Mouse (Mus musculus) lung, embryonic 14.5 days (tissue): Measurements from ENCODE around the gene Pyroxd2. TPM values are rescaled to one million over a fixed set of nuclear protein-coding genes. Genes with fewer than 3 reads are reported as not detected.
A peak's percentile ranks its signal among the peaks of the same experiment; 100 is the strongest.

Experiments
- ATAC-seq: fragments of 200-750 bp; cut with Nextera tagmentation; 2 replicates; pipeline ENCODE4 v1.8.0; 2017; ENCODE audit warnings: mild to moderate bottlenecking, moderate TSS enrichment, moderate library complexity; ENCODE audit not compliant: insufficient read depth
- DNase-seq: peaks from one replicate; pipeline ENCODE4 v3.0.0-alpha.2; 2015
- H3K27ac ChIP-seq: fragments of 300-500 bp; sonication (generic); 2 replicates; pipeline ENCODE4 v1.5.1; 2014; ENCODE audit warnings: low read depth, mild to moderate bottlenecking, moderate library complexity
- H3K27me3 ChIP-seq: fragments of 300-500 bp; sonication (generic); 2 replicates; pipeline ENCODE4 v1.6.1; 2014; ENCODE audit warnings: low read length, control low read depth; ENCODE audit not compliant: insufficient read depth
- H3K36me3 ChIP-seq: fragments of 300-500 bp; sonication (generic); 2 replicates; pipeline ENCODE4 v1.6.1; 2014; ENCODE audit warnings: control low read depth; ENCODE audit not compliant: insufficient read depth
- H3K4me1 ChIP-seq: fragments of 300-500 bp; sonication (generic); 2 replicates; pipeline ENCODE4 v1.6.1; 2014; ENCODE audit warnings: antibody characterized with exemption, control low read depth; ENCODE audit not compliant: insufficient read depth
- H3K4me2 ChIP-seq: fragments of 300-500 bp; sonication (generic); 2 replicates; pipeline ENCODE4 v1.6.1; 2014; ENCODE audit warnings: mild to moderate bottlenecking
- H3K4me3 ChIP-seq: fragments of 300-500 bp; sonication (generic); 2 replicates; pipeline ENCODE4 v1.5.1; 2014; ENCODE audit warnings: low read depth, low read length
- H3K9ac ChIP-seq: fragments of 300-500 bp; sonication (generic); 2 replicates; pipeline ENCODE4 v1.6.1; 2014
- H3K9me3 ChIP-seq: fragments of 300-500 bp; sonication (generic); 2 replicates; pipeline ENCODE4 v1.6.1; 2016; ENCODE audit warnings: low read depth, low read length, control low read depth
- CTCF ChIP-seq: IDR thresholded peaks from 2 replicates; pipeline ENCODE4 v1.5.1; 2016; ENCODE audit warnings: antibody characterized with exemption, low read depth
- WGBS: fragments of 180-500 bp; shearing (Covaris S2); extraction: QIAGEN DNeasy Blood & Tissue Kit; methylation state at CpG from one replicate; pipeline ENCODE4 v1.1.7; 2014; 5-methylcytosine and 5-hydroxymethylcytosine counted together
- polyA plus RNA-seq: library from polyadenylated mRNA; unstranded; fragments of >200 nt; fragmentation: Nextera tagmentation; extraction: Ambion mirVana; gene quantifications from 2 replicates; pipeline ENCODE4 v1.2.1, GENCODE M21; 2014

The Pyroxd2 gene
- polyA plus RNA-seq, 1 experiment from 2014 or later: 4.2 TPM

- H3K4me3 ChIP-seq: no peak overlapping the region
- peaks cover 15% of the 10 kb centered on the region for H3K4me1 ChIP-seq
- no peak overlapping the region for H3K4me2 ChIP-seq
- H3K27ac ChIP-seq: no peak overlapping the region
- H3K9me3 ChIP-seq: no peaks in the 10 kb centered on the region
- 80% methylated on average over 6 of the region's 6 CpGs for WGBS
- H3K9ac ChIP-seq: no peak overlapping the region
- no peak for ATAC-seq
- TF ChIP-seq CTCF: no peak
- no peaks in the 10 kb centered on the region for H3K27me3 ChIP-seq
- H3K36me3 ChIP-seq: 0 out of 2 replicates have a peak, but pooled peaks cover 3% of the 10 kb centered on the region
- no peak for DNase-seq
These were observed 4.1 kb upstream of the Pyroxd2 start for GRCm38 (mm10) chr19:42756671-42757070.

- DNase-seq (peak; percentile 52), ATAC-seq (no peak)
- no peak overlapping the region for H3K4me2 ChIP-seq
- H3K4me1 ChIP-seq: peaks cover 16% of the 10 kb centered on the region
- no peak overlapping the region for H3K9ac ChIP-seq
- WGBS: 40% methylated on average over 15 of the region's 15 CpGs
- no peak overlapping the region for H3K27ac ChIP-seq
- 0 out of 2 replicates have a peak, but pooled peaks cover 3% of the 10 kb centered on the region for H3K36me3 ChIP-seq
- TF ChIP-seq CTCF: no peak
- no peaks in the 10 kb centered on the region for H3K9me3 ChIP-seq
- no peak overlapping the region for H3K4me3 ChIP-seq
- H3K27me3 ChIP-seq: no peaks in the 10 kb centered on the region
These were observed 2.7 kb upstream of the Pyroxd2 start for GRCm38 (mm10) chr19:42755148-42755870.

GRCm38 (mm10) chr19:42753141-42753917 lies 754 bp upstream of the Pyroxd2 start:
- ATAC-seq (peak; percentile 59), DNase-seq (peak; percentile 95)
- Histone ChIP-seq H3K27me3 (no peaks in the 10 kb centered on the region), H3K36me3 (no peaks in the 10 kb centered on the region), H3K9ac (peak overlapping the region; percentile 78), H3K4me1 (peaks cover 21% of the 10 kb centered on the region), H3K9me3 (no peaks in the 10 kb centered on the region), H3K27ac (peak overlapping the region; percentile 97), H3K4me2 (peak overlapping the region; percentile 86), H3K4me3 (peak overlapping the region; percentile 42)
- TF ChIP-seq CTCF: no peak
- WGBS: 11% methylated on average over 11 of the region's 11 CpGs

GRCm38 (mm10) chr19:42750196-42750595 lies 2.4 kb downstream of the Pyroxd2 start:
- 51% methylated on average over 11 of the region's 11 CpGs for WGBS
- TF ChIP-seq CTCF: no peak
- Histone ChIP-seq H3K27me3 (no peaks in the 10 kb centered on the region), H3K4me2 (no peak overlapping the region), H3K4me3 (no peak overlapping the region), H3K27ac (no peak overlapping the region), H3K9me3 (no peaks in the 10 kb centered on the region), H3K4me1 (peaks cover 17% of the 10 kb centered on the region), H3K36me3 (no peaks in the 10 kb centered on the region), H3K9ac (no peak overlapping the region; the same call in 1 of the 2 replicates)
- ATAC-seq (no peak), DNase-seq (no peak)

- 88% methylated on average over 8 of the region's 8 CpGs for WGBS
- TF ChIP-seq CTCF: no peak
- no peak overlapping the region for H3K9ac ChIP-seq
- no peaks in the 10 kb centered on the region for H3K27me3 ChIP-seq
- no peaks in the 10 kb centered on the region for H3K36me3 ChIP-seq
- H3K4me2 ChIP-seq: no peak overlapping the region
- no peaks in the 10 kb centered on the region for H3K9me3 ChIP-seq
- no peak for DNase-seq
- H3K4me1 ChIP-seq: peaks cover 7% of the 10 kb centered on the region; the same call in 1 of the 2 replicates
- no peak overlapping the region for H3K27ac ChIP-seq
- no peak overlapping the region for H3K4me3 ChIP-seq
- no peak for ATAC-seq
These were observed 5.9 kb downstream of the Pyroxd2 start for GRCm38 (mm10) chr19:42746702-42747101.

- no peak overlapping the region for H3K9ac ChIP-seq
- no peaks in the 10 kb centered on the region for H3K27me3 ChIP-seq
- no peak overlapping the region for H3K4me2 ChIP-seq
- WGBS: 63% methylated on average over 4 of the region's 4 CpGs
- H3K4me3 ChIP-seq: no peak overlapping the region
- DNase-seq: no peak
- H3K9me3 ChIP-seq: no peaks in the 10 kb centered on the region
- no peaks in the 10 kb centered on the region for H3K36me3 ChIP-seq
- no peak for ATAC-seq
- H3K4me1 ChIP-seq: peaks cover 10% of the 10 kb centered on the region; the same call in 1 of the 2 replicates
- TF ChIP-seq CTCF: no peak
- no peak overlapping the region for H3K27ac ChIP-seq
These were observed 6.7 kb downstream of the Pyroxd2 start for GRCm38 (mm10) chr19:42745869-42746224.
